Mouse (Mus musculus): ENCODE data around the gene Lemd1.

The Lemd1 gene

DNA sequence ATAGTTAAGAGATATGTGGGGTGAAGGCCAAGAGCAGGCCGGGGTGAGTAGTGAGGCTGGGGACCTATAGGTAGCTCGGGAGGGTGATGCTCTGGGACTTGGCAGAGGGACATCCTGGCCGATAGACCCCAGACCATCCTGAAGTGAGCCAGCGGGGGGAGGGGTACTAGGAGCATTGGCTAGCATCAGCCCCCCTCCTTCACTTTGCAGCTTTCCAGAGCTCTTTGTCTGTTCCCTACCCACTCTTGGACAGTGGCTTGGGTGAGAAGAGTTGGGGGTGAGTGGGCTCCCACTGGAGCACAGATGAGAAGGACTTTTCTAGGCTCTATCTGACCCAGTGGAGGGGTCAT lies 10.3 kb downstream of the Lemd1 start:
- no peak for DNase-seq (ENCODE audit: low spot score)

DNA sequence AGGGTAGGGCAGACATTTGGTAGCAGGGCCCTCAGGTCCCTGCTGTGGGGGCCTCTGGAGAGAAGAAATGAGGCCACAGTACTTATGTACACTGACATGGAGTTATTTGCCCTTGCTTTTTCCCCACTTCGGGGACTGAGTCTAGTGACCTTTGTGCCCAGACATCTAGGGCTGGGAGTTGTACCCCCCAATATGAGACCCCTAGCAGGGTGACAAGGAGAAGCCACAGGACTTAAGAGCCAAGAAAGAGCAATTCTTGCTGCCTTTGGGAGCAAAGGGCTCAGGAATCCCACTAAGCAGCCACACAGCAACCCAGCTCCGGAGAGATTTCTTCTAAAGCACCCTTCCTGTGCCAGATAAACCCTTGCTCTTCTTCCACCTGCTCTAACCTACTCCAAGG lies 10.7 kb downstream of the Lemd1 start:
- DNase-seq (ENCODE audit: low spot score) = no peak

DNA sequence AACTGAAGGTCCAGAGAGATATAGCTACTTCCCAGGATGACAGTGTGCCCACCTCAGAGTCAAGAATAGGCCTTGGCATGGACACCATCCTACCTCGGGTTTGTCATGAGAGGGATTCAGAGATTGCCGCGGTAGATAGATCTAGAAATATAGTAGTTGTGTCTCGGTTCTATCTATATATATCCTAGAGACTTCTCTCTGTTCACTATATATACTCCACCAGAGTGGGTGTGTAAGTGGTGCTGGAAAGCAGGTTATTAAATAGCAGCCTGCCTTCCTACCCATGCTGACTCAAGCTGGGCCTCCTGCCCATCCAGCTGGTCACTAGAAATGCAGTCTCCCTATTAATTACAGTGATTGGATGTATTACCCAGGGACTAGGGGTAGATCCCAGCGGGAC lies 11.5 kb downstream of the Lemd1 start:
- no peak for DNase-seq (ENCODE audit: low spot score)

DNA sequence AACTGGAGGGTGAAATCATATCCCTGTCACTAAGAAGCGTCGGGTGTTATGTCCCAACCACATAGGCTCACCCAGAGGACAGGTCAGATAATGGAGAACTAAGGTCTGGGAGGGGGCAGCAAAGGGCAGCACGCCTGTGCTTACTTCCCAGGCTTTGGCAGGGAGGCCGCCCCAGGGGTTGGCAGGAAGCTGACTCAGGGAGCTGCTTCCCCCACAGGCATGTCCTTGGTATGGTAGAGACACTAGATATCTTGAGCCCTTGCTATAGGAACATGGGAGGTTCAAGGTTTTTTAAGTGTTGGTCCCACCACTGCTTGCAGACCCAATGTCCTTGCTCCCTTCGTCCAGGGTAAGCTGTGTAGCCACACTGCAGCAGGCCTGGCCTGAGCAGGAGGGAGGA lies 14.7 kb downstream of the Lemd1 start:
- DNase-seq (ENCODE audit: low spot score) = no peak

DNA sequence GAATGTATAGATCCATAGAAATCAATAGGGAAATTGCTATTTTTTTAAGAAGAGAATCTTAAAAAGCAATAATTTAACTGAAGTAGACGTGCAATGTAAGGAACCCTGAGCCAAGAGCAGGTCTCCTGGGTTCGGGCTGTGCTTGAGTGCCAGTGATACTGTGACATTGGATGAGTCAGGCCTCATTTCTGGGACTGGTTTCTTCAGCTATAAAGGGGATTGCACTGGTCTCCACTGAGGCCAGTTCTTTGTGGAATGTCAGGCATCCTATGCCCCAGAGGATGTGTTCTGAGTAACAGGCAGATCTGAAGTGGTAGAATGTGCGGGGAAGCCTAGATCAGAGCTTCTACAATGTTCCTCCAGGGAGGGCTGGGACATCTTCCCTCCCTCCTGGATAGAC lies 15.6 kb downstream of the Lemd1 start:
- DNase-seq (ENCODE audit: low spot score) = no peak

DNA sequence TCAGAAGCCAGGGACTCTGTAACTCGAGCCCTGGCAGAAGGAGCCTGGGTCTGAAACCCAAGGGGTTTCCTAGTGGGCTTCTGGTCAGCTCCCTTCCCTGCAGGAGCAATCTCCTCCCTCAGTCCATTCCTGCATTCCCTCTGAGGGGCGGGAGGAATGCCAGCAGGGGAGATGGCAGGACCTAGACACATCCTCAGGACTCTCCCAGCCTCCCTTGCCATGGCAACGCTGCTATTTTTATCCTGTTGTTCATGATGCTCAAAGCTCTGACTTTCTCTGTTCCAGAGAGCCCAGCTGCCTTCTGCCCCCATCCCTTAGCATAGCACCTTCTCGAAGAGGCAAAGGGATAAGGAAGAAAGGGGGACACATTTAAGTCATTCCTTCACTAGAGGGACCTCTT lies 16.9 kb downstream of the Lemd1 start:
- no peak for DNase-seq (ENCODE audit: low spot score)

DNA sequence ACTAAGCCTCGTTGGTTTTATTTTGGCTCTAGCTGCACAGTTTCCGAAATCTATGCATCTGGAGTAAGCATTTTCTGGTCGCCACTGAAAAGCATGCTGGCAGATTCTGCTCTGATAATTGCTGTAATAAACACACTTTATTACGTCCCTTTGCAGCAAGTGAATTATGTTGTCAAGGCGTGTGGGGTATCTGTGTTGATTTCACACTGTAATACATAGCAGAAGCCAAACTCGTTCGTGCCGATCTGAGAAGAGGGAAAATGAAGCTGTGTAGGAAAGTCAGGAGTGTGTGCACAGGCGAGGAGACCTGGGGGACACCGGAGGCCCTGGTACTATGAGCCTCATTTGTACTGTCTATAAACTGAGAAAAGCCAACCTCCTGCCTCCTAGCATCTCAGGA lies 18.2 kb downstream of the Lemd1 start:
- no peak for DNase-seq (ENCODE audit: low spot score)

DNA sequence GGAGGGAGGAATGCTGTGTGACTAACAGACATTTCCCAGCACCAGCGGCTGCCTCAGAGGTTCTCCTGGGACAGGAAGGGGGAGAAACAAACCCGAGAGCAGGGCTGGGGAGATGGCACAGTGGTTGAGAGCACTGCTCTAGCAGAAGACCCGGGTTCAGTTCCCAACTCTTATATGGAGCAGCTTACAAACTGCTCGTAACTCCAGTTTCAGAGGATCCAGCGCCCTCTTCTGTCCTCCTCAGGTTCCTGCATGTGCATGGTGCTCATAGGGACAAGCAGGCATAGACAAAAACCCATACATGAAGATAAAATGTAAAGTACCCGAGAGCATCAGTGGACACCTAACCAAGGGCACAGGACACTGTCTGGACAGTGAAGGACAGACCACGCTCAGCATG lies 19.7 kb downstream of the Lemd1 start:
- DNase-seq (ENCODE audit: low spot score) = no peak

DNA sequence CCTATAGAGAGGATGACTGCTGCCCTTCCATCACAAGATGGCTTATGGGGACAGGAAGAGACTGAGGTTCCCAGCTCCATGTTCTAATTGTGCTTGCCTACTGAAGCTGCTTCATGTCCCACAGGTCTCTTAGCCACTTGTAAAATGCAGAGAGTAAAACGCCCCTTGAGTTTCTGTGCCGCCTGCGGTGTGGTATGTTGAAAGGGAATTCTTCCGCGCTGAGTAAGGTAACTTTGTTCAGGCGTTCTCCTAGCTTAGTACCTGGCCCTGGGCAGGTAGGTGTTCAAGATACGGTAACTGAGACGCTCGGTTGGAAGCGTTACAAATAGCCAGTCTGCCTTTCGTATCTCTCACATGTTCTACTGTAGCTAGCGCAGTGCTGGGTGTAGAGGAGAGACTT lies 20.4 kb downstream of the Lemd1 start:
- no peak for DNase-seq (ENCODE audit: low spot score)

DNA sequence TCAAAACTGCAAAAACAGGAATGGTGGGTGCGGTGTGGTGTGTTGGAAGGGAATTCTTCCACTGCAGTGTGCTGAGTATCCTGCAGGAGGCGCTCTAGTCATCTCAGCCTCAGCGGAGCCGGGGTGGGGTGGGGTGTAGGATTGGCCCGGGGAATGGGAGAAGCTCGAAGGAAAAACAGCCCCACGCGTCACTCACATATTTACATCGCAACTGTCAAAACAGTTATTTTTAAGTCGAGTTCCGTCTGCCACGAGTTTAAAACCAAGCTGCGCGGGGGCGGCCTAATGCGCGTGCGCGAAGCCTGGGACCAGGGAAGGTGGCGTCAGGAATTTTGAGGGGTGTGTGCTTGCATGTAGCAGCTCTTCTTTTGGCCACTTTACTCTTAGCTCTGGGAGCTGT lies 21.0 kb downstream of the Lemd1 start:
- peak; percentile 60 for DNase-seq (ENCODE audit: low spot score)

DNA sequence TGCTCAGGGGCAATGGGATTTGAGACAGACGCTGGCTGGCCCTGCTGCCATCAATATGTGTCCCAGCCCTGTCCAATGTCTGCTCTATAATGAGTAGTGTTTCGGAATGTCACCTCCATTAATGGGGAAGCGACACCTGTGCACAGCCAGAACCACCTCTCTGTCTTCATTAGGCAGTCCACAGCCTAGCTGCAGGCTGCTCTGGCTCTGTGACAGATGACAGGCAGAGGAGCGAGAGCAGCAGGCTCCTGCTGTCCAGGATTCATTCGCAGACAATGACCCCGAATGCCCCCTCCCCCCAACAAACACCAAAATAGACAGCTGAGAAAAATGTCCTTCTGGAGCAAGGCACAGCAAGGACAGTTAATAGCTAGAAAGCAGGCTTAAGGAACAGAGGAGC lies 21.8 kb downstream of the Lemd1 start:
- DNase-seq (ENCODE audit: low spot score) = no peak

DNA sequence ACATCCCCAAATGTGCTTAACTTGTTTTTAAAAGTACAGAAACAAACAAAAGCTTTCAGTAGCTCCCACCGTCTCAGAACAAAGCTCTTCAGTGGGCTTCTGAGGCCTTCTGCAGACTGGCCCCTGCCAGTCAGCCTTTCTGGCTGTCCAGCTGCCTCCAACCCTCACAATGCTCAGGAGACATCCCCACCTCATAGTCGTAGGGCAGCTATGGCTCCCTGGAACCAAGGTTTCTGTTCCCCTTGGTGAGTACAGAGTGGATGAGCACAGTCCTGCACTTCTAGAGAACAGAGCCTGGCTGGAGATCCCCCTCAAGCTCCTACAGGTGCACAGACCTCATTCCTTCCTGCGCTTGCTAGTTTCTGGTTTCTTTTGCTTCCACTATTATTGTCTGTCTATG lies 25.0 kb downstream of the Lemd1 start:
- no peak for DNase-seq (ENCODE audit: low spot score)

DNA sequence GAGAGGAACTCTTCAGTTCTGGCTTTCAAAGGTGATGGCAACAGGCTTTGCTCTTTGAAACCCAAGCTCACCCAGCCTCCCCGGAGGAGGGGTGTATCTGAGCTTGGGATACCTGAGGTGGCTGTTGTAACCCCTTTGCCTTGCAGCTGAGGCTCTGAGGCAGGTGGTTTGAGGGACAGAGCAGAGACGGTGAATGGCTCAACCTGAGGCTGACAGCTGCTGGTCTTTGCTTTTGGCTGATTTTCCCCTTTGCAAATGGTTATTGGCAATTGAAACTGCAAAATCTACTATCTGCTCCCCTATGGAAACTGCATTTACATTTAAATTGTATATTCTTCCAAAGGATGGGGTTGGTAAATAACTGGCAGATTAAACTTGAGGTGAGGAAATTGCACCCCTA lies 30.4 kb downstream of the Lemd1 start:
- no peak for DNase-seq (ENCODE audit: low spot score)

DNA sequence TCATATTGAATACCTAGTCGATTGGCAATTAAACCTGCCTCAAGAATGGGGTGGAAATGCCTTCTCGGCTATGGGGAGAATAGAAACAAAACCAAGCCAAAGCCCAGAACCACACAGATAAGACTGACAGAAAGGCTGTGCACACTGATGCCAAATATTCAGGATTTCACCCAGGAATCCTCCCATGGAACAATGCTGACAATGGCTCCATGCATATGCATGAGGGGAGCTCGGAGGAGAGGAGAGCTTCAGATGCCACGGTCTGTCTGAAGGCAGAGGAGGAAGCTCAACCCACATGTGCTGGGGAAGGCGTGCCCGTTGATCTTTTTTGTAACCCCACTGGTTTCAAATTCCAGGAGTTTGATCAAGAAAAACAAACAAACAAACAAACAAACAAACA lies 30.9 kb downstream of the Lemd1 start:
- no peak for DNase-seq (ENCODE audit: low spot score)

DNA sequence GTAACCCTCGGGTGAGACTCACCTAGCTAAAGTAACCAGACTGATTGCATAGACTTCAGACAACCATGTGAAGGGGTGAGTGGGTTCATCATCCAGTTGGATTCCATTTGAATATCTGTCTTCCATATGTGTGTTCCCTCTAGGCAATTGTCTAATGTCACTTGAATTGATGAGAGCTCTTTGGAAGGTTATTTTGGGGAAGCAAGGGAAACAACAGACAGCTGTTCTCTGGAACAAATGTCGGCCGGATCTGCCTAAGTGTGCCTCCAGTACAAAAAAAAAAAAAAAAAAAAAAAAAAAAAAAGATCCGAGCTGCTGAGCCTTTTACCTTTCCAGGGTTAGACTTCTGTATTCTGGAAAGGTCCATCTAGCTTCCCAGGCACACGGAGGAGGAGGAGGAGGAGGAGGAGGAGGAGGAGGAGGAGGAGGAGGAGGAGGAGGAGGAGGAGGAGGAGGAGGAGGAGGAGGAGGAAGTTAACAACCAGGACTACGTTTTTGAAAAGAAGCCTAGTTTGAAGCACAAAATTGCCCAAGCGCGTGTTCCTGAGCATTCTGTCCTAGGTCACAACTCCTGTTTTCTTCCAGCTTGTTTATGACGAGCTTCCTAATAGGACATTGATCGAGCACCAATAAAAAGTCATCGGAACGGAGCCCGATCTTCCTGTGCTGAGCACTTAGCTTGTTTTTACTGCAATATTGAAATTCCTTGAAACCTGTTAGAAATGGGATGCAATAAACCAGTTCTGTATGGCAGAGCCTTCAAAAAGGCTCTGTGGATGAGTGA lies 35.3 kb downstream of the Lemd1 start:
- no peak for DNase-seq (ENCODE audit: low spot score)

DNA sequence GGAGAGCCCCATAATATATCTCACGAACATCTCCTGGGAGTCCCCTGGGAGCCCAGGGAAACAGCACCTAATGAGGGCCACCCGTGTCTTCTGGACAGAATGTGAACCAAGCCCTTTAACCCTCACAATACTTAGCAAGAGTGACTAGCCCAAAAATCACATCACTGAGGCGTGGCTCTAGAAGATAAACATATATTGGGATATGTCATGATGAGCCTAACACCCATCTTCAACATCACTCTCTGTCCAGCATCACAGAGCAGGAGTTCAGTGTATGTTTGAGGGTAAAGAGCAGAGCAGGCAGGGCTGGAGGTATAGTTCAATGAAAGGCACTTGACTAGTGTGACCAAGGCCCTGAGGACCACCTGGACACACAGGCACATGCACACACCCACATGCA lies 38.4 kb downstream of the Lemd1 start, which contains the start of gene Gm10188:
Gene Gm10188 (minus strand): TSS at position 101 of the 400 bp plus-strand sequence.
- no peak for DNase-seq (ENCODE audit: low spot score)

DNA sequence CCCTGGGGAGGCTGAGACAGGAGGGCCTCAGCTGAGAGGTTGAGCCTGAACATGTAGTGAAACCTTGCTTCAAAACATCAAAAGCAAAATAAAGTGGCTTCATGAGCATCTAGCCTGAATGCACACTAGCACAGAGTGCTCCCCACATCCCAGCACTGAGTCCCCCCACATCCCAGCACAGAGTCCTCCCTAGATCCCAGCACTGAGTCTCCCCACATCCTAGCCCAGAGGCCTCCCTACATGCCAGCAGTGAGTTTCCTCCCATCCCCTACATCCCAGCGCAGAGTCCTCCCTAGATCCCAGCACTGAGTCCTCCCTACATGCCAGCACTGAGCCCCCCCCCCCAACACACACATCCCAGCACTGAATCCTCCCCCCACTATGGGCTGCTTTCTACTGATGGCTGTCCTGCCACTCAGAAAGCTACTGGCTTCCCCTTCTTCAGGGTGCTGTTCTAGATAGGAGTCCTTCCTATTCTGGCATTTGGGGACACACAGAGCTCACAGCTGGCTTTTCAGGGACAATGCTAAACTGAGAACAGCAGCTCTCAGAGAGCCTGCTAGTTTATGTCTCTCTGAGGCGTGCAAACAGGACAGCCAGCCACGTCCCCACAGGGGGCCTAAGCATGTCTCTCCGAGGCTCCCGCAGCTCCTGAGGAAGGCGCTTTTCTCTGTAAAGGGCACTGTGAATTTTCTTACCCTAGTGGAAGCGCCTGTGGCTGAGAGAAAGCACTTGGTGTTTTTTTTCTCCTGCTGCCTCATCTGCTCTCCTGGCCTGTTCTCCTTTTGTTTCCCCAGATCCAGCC lies 40.4 kb downstream of the Lemd1 start:
- no peak for DNase-seq (ENCODE audit: low spot score)

DNA sequence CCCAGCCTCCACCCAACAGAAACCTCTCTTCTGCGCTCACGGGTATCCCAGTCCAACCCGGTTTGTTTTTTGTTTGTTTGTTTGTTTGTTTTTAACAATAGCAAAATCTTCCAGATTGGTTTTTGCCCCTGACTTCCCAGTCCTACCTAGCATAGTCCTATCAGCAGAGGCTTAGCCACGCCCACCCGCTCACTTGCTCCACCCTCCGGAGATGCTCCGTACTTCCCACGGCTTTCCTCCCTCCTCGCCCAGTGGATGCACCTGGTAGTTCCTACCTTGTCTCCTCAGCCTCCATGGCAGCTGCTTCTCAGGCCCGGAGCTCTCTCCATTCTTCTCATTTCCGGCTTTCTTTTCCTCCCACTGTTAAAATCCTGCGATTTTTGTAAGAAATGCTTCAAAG lies 42.3 kb downstream of the Lemd1 start:
- peak; percentile 46 for DNase-seq (ENCODE audit: low spot score)

DNA sequence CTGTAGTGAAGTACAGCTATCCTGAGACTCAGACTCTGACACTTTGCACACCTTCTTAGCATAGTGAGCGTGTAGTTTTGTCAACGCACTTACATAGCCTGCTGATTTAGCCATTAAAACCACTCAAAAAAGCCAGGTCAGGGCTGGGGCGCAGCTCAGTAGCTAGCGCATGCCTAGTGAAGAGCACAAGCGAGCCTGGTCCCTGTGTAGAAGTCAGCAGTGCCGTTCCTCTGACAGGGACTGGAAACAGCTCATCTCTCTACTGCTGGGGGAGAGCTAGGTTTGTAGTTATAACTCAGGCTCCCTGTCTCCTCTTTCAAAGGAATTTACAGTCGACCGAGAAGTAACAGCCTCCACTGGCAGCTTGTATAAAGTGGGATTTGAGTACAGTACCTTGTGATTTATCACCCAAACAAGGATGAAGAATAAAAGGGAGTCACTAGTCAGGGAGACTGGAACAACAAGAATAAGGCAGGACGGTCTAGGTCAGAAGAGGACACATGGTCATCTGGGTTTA lies 43.6 kb downstream of the Lemd1 start:
- DNase-seq (ENCODE audit: low spot score) = no peak

DNA sequence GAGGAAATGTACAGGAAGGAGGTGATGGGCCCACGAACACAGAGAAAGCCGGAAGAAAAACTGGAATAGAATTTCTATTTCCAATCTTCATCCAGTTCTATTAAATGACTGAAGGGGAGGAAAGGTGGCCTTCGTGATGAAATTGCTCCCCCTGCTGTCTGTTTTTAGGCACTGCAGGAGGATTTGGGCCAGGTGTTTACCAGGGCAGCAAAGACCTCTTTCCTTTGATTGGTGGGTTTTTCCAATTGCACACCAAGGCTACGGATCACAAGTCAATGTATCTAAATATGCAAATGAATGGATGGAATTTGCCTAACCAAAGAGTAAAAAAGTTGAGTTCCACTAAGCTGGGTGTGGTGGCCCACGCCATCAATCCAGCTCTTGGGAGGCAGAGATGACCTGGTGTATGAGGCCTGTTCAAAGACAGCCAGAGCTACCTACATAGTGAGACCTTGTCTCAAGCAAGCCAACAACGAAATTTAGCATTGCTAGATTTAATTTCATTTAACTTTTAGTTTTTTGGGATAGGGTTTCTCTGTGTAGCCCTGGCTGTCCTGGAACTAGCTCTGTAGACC lies 46.4 kb downstream of the Lemd1 start:
- peak; percentile 52 for DNase-seq (ENCODE audit: low spot score)

DNA sequence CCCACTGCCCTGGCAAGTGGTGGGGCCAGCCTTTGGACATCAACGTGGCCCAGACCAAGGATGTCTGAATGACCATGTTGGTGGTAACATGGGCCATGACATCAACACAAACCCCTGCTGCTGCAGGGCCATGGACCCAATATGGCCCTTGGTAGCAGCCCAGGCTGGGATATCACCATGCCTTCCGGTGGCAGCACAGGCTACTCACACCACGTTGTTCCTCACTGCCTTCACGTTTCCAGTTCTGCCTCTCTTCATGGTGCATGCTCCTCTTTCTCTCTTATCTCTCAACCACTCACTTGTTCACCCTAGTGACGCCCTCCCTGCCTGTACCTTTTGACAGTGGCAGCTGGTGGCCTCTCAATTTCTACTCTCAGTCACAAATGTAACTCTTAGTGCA lies 53.8 kb downstream of the Lemd1 start:
- no peak for DNase-seq (ENCODE audit: low spot score)

DNA sequence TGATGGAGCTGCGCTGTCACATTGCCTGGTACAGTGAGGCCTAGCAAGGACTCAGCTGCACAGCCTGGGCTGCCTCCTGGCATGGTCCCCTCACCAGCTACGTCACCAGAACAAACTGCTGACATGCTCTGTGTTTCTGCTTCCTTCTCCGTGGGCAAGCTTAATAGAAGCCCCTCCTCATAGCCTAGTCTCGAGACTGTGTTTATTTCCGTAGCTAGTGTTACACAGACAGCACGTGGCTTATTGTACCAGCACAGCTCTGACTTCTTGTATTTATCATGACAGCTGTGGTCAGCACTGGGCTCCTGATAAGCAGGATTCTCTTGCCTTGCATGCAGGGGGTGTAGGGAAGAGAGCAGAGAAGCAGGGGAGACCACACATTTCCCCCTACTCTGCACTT lies 54.9 kb downstream of the Lemd1 start:
- no peak for DNase-seq (ENCODE audit: low spot score)

DNA sequence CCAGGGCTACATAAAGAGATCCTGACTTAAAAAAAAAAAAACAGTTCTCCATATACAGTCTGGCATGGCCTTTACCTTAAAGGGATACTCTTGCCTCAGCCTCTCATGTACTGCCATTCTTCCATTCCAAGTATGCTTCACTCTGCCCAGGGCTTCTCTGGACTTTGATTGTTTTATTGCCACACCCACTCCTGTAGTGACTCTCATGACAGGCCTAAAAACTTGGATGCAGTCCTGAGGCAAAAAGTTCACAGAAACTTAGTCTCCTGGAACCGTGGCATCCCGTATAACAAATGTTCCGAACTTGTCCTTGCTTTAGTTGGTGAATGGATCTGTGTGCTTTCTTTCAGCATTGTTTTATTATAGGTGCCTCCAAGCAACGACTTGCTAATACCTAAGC lies 55.4 kb downstream of the Lemd1 start:
- DNase-seq (ENCODE audit: low spot score) = no peak

Data from testis, postnatal 14 days (tissue).